In genomic region chr5:33922566-33922965, GRCm38 (mm10) we compare ENCODE assay signal across 17 mouse cellular contexts.
"Had no signal": no experiment of that assay in that cellular context is flagged by ENCODE, and none has a peak within 500 bp of the region (broad histone marks: within the 10 kb centered on the region; RNA-seq: fewer than 3 reads in every experiment).

No protein-coding gene starts in this region.

- ATAC-seq: midbrain, embryonic 15.5 days had no signal

- H3K9ac ChIP-seq: liver, embryonic 13.5 days; midbrain, embryonic 12.5 days; midbrain, embryonic 15.5 days; neural tube, embryonic 13.5 days had no signal

- H3K4me3 ChIP-seq: layer of hippocampus, adult 2 months; liver, embryonic 13.5 days; midbrain, embryonic 12.5 days; midbrain, embryonic 15.5 days; myocyte; neural tube, embryonic 13.5 days had no signal

- H3K27me3 ChIP-seq: liver, embryonic 13.5 days; midbrain, embryonic 12.5 days; midbrain, embryonic 15.5 days; neural tube, embryonic 13.5 days had no signal

- H3K9me3 ChIP-seq: liver, embryonic 13.5 days; midbrain, embryonic 12.5 days; midbrain, embryonic 15.5 days; neural tube, embryonic 13.5 days had no signal

- H3K27ac ChIP-seq: kidney, postnatal 0 days; layer of hippocampus, adult 2 months; liver, embryonic 13.5 days; midbrain, embryonic 12.5 days; midbrain, embryonic 15.5 days; neural tube, embryonic 13.5 days; stomach, postnatal 0 days had no signal

- H3K4me1 ChIP-seq: midbrain, embryonic 12.5 days; midbrain, embryonic 15.5 days; neural tube, embryonic 13.5 days had no signal

- DNase-seq: kidney, postnatal 25 days; layer of hippocampus, adult 9-11 months; liver, embryonic 13.5 days; lung, adult 2 months; lung, postnatal 14 days; lung, postnatal 4 days; right cerebral cortex, adult 18-20 months; right cerebral cortex, postnatal 14 days; right cerebral cortex, postnatal 4 days; thymus, postnatal 25 days had no signal

- H3K4me2 ChIP-seq: liver, embryonic 13.5 days; midbrain, embryonic 12.5 days; midbrain, embryonic 15.5 days; neural tube, embryonic 13.5 days had no signal
